Mouse (Mus musculus): ENCODE results near the gene Fam89b. TPM values are rescaled to one million over a fixed set of nuclear protein-coding genes. Genes with fewer than 3 reads are reported as not detected.

Fam89b gene
- total RNA-seq, 2 experiments from 2014 or later: 43.1 to 44.9 TPM

DNA sequence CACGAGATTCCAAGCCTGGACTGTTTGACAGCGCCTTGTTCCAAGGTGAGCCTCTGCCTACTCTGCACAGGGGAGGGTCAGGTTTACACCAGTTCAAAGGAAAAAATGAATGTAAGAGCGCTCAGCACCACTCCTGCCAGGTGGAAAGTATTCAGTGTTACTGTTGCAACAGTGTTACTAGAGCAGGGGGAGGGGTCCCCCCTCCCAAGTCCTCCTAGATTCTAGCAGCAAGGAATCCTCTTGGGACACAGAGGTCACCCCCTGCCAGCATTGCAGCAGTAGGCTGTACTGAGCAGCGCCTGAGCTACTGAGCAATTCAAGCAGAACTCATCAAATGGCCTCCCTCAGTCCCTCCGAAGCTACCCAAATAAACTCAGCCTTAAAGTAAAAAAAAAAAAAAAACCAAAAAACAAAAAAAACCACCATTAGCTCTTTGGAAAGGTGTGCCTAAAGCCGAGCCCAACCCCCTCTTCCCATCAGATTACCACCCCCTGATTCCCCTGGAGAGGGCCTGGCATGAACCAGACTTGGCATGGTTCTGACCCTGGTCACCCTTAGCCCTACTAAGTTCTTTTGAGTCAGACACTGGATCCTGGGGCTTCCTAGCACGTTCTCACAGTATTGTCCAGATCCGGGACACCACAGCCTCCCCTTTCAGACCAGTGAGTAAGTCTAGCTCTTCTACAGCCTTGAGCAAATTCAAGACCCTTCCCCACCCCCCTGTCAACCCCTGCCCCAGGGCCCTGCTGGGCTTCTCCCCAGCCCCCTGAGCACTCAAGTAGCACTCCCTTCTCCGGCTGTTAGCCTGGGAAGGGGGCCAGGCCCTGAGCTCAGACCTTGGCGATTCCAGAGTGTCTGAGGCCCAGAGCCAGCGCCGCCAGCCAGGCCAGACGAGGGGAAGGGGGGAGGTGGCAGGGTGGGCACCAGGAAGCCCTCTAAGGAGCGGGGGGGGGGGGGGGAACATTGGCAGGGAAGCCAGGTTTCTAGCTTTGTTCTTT, 11.2 kb upstream of the Fam89b start, which contains the start of gene Ltbp3:
Ltbp3 (plus strand) TSS at position 585 of the 998 bp plus-strand sequence.
- peak; percentile 91 for DNase-seq

DNA sequence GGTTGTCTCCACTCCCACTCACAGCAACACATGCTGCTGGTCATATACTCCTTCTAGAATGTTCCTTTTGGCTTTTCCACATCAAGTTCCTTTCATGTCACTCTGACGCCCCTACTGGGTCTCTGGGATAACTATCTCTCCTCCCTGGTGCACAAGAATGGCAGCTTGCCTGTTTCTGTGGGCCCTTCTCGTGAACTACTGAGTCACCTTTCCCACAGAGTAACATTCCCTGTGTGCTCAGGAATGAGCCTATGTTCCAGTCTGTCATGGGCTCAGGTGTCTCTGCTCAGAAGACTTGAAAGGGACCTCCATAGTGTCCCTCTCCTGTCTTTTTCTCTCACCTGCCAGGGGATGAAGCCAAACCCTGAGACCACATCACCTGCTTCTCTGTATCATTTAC, 10.0 kb upstream of the Fam89b start:
- DNase-seq: no peak

DNA sequence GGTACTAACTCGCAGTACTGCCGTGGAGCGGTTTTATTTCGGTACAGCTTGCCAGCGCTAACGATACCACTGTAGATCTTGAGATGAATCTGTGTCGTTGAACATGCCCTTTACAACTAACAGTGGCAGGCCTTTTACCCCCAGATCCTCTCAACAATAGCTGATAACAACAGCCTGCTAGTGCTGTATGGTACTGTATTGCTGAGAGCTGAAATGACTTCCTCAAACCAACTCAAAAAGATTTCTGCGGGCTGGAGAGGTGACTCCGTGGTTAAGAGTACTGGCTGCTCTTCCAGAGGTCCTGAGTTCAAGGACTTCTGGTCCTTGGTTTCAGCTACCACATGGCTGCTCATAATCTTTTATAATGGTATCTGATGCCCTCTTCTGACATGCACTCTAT, 4.9 kb upstream of the Fam89b start:
- no peak for DNase-seq

DNA sequence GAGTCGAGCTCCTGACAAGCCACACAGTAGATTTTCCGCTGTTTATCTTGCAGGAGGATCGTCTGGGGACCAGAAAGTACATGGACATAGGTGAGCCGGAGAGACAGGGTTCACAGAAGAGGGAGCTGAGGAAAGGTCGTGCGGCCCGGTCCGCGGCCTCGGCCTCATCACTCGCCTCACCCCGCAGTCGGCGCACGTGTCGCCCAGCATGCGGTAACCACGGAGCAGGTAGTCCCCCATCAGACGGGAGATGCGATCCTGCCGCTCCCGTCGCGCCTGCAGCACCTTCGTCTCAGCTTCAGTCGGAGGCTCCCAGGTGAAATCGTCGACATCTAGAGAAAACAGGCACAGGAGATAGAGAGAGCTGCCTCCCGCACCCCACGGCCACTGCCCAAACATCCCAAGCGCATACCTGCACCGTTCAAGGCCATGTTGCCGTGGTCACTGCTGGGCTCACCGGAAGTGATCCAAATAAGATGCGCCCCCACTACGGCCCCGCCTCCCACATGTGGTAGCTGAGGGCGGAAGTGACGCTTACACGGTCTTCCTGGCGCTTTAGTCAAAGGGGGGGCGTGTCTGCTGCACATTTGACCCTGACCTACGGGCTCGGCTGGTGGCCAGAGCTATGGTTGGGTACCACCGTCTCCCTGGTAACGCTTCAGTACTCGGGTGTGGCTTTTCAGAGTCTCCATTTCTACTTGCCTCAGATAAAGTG, 2.0 kb upstream of the Fam89b start:
- peak; percentile 91 for DNase-seq

DNA sequence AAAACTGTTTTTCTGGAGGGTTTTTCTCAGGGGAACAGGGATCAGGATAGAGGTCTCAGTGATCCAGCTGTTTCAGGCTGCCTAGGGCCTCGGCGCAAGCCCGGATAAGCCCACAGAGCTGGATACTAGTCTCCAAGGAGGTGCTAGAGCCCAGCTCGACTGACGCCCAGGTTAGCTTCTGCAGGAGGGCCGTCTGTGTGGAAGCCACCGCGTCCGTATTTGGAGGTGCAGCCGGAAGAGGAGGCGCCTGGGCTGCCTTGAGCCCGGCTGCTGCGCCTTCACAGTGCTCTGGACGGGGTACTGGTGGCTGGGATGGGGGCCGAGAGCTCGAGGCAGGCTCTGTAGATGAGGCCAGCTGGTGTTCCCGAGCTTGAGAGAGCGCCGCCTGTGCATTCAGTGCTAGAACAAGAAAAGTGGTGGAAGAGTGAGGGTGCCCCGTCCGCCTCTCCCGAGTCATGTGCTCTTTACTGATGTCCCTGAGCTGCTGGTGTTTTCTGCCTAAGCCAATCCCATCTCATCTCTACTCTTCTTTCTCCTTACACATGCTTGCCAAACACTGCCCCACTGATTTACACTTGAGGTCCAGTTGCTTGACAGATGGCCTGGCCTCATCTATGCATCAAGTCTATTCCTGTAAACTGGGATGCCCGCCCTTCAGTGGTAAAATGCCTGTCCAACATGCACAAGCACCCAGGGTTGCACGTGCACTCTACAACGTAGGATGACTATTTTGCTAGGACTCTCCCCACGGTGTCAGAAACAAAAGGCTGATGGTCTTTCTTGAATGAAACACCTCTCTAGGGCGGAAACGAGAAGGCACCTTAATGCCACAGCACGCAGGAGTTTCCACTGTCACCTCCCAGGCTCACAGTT, 1.1 kb upstream of the Fam89b start:
- DNase-seq: no peak

DNA sequence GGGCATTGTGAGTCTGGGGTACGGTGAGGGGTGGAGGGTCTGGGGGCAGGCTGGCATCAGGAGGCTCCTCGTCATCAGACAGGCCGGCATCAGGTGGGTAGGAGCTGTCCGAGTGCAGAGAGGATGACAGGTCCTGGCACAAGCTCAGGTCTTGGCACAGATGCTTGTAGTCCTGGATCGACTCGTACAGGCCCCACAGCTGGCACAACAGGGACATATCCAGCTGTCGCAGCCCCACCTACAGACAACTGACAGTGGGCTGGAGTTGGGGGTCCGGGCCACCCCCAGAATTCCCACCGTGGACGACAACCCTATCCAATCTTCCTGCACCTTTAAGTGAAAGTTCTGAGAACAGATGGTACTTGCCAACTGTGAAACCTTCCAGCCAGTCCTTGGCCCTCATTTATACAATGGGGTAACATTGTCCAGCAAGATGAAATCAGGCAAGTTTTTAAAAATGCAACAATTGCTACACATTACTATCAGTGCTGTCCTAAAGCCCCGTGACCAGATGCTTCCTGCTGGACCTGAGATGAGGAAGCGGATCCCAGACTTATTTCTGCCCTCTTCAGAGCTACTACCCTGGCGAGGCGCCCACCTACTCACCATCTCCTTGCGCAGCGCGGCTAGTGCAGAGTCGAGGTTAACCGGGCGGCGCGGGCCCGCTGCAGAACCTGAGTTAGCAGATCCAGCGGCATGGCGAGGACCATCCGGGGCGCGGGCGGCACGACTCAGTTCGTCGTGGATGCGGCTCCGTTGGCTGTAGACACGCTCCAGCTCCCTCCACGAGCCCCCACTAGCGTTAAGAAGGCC, 616 bp downstream of the Fam89b start:
- peak; percentile 85 for DNase-seq

DNA sequence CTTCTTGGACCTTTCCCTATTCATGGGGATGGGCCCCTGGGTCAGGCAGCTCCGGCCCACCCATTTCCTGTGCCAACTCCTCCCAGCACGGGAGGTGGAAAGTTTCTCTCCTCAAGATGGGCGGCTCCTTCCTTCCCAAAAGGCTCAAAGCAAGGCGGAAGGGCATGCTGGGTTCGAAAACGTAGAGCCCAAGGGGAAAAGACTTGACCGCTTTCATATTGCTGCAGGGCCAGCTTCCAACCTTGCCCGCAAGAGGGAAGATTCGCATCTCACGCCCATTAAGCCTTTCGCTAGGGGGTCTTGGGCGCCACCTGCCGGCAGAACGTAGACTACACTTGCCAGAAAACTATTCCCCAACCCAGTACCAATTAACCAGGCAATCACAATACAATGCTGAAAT, 1.8 kb downstream of the Fam89b start:
- peak; percentile 96 for DNase-seq

DNA sequence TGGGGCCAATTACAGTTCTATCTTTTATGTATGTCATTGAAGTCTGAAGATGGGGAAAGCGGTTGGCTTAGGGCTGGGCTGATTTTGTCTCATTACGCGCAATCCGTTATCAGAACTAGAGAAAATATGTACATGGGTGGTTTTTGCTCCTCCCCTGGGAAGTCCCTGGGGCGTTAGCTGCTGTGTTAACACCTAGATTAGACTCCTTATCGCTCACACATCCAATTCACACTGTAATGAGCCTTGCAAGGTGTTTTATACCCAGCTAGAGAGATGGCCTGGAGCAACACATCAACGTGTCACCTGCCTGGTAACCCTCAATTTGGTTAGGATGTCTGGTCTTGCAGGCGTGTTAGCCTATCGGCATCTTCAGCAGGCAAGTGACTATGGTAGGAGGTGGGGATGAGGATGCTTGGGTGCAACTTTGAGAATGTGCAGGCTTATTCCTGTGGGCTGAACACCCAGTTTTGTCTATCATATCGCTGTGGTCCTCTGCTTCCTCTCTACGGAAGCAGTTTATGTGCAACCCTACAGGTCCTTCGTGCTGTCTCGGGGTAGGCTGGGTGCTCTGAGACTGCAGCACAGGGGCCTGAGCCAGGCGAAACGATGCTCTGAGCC, 2.4 kb downstream of the Fam89b start:
- DNase-seq: no peak

DNA sequence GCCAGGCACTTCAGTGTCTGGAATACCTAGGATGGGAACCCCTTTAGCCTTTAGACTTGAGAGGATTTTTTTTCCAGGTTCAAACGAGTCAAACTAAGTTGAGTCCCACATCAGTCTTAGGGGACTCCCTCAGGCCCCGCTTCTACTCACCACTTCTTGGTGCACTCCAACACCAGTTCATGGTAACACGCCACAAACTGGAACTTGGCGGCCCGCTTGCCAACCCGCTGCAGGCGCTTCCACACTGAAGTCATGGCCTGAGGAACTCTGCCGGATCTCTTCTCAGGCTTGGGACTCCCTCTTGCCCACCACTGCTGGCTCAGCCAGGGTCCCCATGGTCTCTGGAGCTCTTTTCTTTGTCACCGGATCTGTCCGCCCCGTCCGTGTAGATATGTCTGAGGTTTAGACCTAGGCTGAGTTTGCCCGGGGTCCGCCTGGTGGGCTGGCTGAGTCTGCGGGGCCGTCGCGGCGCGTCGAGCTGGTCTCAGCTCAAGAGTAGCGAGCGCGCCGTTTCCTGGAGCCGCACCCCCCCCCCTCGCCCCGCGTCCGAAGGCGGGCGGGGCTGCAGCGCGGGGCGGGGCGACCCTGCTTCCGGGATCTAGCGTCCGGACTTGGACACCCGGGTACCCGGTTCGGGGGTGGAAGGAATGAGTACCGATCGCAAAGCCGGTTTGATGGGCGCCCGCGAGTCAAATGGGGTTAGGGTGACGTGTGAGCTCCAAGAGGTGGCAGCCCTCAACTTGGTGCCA, 3.5 kb downstream of the Fam89b start, which contains the start of gene Ehbp1l1:
Ehbp1l1 (minus strand) TSS at position 551 of the 749 bp plus-strand sequence.
- peak; percentile 87 for DNase-seq

DNA sequence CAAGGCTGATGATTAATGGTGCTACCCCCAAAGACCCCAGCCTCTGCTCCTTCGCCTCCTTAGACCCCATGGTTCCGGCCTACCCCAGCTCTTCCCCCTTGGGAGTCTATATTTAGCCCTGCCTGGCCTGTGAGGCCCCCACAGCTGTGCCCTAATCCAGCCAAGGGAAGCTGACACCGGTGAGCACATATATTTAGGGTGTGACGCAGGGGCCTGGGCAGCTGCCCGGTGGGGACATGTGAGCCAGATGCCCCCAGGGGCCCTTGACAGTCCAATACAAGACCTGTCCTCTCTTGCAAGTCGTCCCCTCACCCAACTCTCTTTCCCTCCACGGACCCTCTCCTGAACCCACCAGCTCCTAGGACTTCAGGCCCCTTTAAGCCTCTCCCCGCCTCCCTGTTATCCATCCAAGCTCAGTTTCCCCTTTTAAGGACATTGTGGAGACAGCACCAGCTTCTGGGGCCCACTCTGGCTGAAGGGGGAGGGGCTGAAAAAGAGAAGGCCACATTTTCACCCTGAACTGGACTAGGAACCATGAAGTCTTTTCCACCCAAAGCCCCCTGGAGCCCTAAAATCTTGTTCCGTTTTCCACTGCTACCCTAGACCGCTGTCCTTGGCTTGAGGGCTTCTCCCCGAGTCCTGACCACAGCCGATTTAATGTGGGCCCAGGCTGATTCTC, 4.3 kb downstream of the Fam89b start:
- peak; percentile 84 for DNase-seq

DNA sequence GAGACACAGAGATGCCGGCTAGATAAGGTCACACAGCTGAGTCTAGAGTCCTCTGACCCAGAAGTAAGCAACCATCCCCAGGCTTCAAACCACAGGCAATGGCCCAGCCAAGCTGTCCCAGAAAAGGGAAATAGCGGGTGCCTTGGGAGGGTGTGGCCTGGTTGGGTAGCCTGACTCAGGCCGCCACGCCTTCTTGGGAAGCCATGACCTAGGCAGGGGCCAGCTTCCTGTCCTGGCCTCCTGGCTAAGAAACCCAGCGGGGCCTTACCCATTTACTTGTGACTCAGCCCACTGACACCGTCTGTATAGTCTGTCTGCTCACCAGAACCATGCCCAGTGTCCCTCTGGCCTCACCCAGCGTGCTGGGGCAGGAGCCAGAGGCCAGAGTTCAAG, 4.9 kb downstream of the Fam89b start:
- peak; percentile 74 for DNase-seq

DNA sequence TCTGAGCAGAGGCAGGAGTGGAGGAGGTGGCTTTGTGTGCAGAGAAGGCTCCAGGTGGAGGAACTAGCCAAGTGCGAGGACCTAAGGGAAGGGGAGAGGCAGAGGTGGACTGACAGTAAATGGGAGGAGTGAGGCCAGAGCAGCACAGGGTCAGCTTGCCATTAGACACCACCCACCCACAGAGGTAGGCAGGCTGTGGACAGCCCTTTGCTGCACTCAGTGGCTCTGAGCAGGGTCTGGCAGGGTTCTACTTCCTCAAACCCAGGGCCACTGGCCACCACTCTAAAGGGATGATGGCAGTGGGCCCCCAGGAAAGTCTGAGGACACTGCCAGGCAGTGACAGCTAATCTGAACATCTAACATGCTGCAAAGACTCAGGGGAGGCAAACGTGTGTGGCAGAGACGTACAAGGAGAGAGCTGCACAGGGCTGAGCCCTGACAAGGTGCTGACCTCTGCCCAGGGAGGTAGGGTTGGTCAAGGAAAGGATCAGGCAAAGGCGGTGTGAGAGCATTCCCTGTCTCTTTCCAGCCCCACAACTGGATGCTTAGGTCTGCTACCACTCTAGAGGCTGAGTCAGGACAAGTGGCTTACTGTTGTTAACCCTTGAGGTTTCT, 5.4 kb downstream of the Fam89b start:
- DNase-seq: no peak

DNA sequence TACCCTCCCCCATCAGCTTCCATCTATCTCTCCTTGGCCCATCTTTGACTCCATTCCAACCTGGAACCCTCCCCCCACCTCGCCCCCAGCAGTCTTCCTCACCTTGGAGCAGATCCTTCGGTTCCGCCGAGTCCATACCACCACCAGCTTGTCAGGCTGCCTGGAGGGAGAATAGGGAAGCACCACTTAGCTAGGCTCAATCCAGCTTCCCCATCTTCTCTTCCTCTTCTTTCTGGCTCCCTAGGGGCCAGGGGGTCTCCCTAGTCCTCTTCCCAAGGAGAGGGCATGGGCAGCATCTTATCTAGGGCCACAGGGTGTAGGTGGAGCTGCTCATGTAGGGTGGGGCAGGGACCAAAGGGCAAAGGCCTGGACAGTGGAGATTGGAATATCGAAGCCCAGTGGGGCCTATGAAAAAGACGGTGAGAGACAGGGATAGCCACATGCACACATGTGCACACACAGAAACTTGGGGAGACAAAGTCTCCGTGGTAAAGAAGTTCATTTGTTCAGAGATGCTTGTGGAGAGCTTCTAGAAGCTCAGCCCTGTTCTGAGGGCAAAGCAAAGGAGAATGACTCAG, 6.5 kb downstream of the Fam89b start:
- no peak for DNase-seq

DNA sequence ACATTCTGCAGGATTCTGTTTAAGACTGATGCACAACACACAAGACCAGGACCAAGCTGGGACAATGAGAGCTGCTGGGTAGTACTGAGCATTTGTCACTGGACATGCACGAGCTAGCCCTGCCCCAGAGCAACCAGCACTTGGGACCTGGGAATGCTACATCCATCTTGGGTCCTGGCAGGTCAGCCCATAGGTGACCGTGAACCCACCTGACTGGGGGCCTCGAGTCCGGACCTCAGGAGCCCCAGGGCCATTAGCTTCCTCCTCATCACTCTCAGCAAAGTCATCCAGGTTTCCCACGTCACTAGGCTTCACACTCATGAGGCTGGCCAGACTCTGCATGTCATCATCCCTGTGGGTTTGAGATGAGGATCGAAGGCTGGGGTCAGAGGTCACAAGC, 8.2 kb downstream of the Fam89b start:
- peak; percentile 4 for DNase-seq

DNA sequence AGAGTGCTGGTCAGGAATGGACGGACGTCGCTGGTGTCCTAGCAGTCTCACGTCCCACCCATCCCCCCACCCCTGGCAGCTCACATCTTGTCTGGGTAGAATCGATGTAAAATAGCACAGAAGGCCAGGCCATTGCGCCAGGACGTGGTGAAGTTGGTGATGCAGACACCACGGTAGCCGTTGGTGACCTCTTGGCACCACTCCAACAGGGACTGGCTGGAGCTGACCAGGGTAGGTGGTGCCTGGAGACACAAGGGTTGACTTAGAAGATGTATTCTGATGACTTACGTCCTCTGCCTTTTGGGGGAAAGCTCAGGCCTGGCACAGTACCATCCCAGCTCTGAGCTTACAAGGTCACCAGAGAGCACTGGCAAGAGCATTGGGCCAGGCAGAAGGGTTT, 12.5 kb downstream of the Fam89b start:
- DNase-seq: peak; percentile 25

DNA sequence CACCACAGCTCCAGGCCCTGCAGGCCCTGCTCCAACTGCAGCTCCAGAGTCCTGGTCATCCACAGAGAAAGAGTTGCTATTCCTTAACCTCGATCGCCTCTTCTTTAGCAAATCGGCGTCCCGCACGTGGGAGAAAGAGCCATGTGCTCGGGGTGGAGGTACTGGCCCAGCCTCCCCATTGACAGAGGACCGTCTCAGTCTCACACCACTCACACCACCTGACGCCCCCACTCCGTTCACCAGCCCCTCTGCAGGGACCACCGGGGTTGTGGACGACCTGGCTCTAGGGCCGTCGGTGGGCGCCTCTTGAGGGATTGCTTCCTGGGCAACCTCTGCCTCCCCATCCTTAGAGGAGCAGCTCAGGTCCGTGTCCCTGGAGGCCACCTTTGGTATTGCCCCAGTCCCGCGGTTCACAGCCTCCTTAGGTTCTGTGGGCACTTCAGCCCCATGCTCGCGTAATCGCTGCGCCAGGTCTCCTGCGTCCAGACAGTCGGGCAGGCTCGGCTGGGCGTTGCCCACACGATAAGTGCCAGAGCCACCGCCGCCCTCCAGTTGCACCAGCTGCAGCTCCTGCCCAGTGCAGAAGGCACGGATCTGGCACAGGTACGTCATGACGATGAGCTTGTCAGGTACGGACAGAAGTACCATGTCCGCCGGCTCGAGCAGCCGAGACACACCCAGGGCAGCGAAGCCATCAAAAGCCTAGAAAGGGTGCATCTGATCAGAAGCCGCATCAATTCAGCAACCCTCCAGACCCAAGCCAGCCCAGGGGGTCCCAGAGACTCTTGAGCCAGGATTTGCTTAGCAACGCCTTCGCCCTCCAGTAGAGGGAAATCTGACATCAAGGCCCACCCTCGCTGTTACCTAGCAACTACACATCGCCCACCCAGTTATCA, 13.4 kb downstream of the Fam89b start:
- DNase-seq: peak; percentile 32

DNA sequence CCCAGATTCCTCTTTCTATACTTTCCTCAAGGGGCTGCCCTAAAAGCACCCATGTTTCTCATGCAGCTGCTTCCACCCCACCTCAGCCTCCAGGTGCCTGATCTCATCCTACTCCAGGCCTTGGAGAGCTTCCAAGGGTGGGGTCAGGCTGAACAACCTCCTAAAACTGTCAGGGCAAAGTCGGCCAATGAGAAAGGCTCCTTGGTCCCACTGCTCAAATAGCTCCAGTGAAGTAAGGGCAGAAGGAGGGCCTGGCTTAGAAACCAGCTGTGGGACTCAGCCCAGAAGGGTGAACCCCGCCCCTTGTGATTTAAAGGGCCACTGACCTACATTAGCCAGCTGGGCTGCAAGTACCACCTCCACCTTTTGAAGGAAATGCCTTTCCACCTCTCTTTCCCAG, 15.7 kb downstream of the Fam89b start:
- peak; percentile 70 for DNase-seq

All from gastrocnemius, postnatal 10 days (tissue).